Mouse (Mus musculus): ENCODE results near the gene Keap1. TPM values are rescaled to one million over a fixed set of nuclear protein-coding genes. Genes with fewer than 3 reads are reported as not detected.
"Not testable (repeated sequence)": the region's sequence is repeated elsewhere in the genome, so short reads cannot be mapped to it uniquely, and the experiment has no call there.

Keap1 gene
- polyA plus RNA-seq, 1 experiment from 2014 or later: 34.2 TPM

- WGBS: 23% methylated on average over 19 of the region's 19 CpGs
- H3K27ac ChIP-seq (ENCODE audit: low read depth, low read length): no peak overlapping the region
- ATAC-seq (ENCODE audit: low FRiP score, low TSS enrichment): peak; percentile 51
Observed at GRCm38 (mm10) chr9:21196521-21197433, 42.4 kb downstream of the Keap1 start.

GRCm38 (mm10) chr9:21195736-21196505 lies 43.2 kb downstream of the Keap1 start:
- WGBS: 54% methylated on average over 7 of the region's 7 CpGs
- peaks cover 22% of the 10 kb centered on the region; the same call in 1 of the 2 replicates for H3K4me1 ChIP-seq (ENCODE audit: control insufficient read depth, insufficient read depth, low read length)
- ATAC-seq (ENCODE audit: low FRiP score, low TSS enrichment); H3K27ac ChIP-seq (ENCODE audit: low read depth, low read length); H3K9ac ChIP-seq (ENCODE audit: low read depth, low read length); H3K4me3 ChIP-seq (ENCODE audit: low read length); H3K4me2 ChIP-seq (replicated peaks; ENCODE audit: low read depth, low read length); H3K36me3 ChIP-seq (ENCODE audit: control insufficient read depth, insufficient read depth, low read length); H3K9me3 ChIP-seq (ENCODE audit: control insufficient read depth, low read length); H3K27me3 ChIP-seq (ENCODE audit: control insufficient read depth, insufficient read depth, low read length): not testable (repeated sequence)

More at GRCm38 (mm10) chr9:21196521-21197433, 42.4 kb downstream of the Keap1 start:
- no peaks in the 10 kb centered on the region for H3K27me3 ChIP-seq (ENCODE audit: control insufficient read depth, insufficient read depth, low read length)
- H3K9me3 ChIP-seq (ENCODE audit: control insufficient read depth, low read length): no peaks in the 10 kb centered on the region
- H3K9ac ChIP-seq (ENCODE audit: low read depth, low read length): peak overlapping the region; percentile 61
- H3K4me1 ChIP-seq (ENCODE audit: control insufficient read depth, insufficient read depth, low read length): peaks cover 19% of the 10 kb centered on the region; the same call in 1 of the 2 replicates
- peak overlapping the region; percentile 34 for H3K4me3 ChIP-seq (ENCODE audit: low read length)
- H3K36me3 ChIP-seq (ENCODE audit: control insufficient read depth, insufficient read depth, low read length): no peaks in the 10 kb centered on the region
- H3K4me2 ChIP-seq (replicated peaks; ENCODE audit: low read depth, low read length): peak overlapping the region; percentile 46

- Histone ChIP-seq H3K9ac (ENCODE audit: low read depth, low read length) (no peak overlapping the region), H3K4me3 (ENCODE audit: low read length) (no peak overlapping the region), H3K27me3 (ENCODE audit: control insufficient read depth, insufficient read depth, low read length) (no peaks in the 10 kb centered on the region), H3K27ac (ENCODE audit: low read depth, low read length) (no peak overlapping the region), H3K4me1 (ENCODE audit: control insufficient read depth, insufficient read depth, low read length) (peaks cover 22% of the 10 kb centered on the region; the same call in 1 of the 2 replicates), H3K9me3 (ENCODE audit: control insufficient read depth, low read length) (no peaks in the 10 kb centered on the region), H3K36me3 (ENCODE audit: control insufficient read depth, insufficient read depth, low read length) (no peaks in the 10 kb centered on the region), H3K4me2 (replicated peaks; ENCODE audit: low read depth, low read length) (no peak overlapping the region)
- WGBS: 86% methylated on average over 4 of the region's 4 CpGs
- ATAC-seq (ENCODE audit: low FRiP score, low TSS enrichment): no peak
Observed at GRCm38 (mm10) chr9:21194787-21195493, 44.2 kb downstream of the Keap1 start.

GRCm38 (mm10) chr9:21193786-21194185 lies 45.4 kb downstream of the Keap1 start:
- Histone ChIP-seq H3K27me3 (ENCODE audit: control insufficient read depth, insufficient read depth, low read length) (no peaks in the 10 kb centered on the region), H3K4me1 (ENCODE audit: control insufficient read depth, insufficient read depth, low read length) (peaks cover 22% of the 10 kb centered on the region; the same call in 1 of the 2 replicates), H3K9me3 (ENCODE audit: control insufficient read depth, low read length) (no peaks in the 10 kb centered on the region), H3K9ac (ENCODE audit: low read depth, low read length) (no peak overlapping the region), H3K4me3 (ENCODE audit: low read length) (no peak overlapping the region), H3K4me2 (replicated peaks; ENCODE audit: low read depth, low read length) (no peak overlapping the region), H3K27ac (ENCODE audit: low read depth, low read length) (no peak overlapping the region), H3K36me3 (ENCODE audit: control insufficient read depth, insufficient read depth, low read length) (no peaks in the 10 kb centered on the region)
- no peak for ATAC-seq (ENCODE audit: low FRiP score, low TSS enrichment)
- 78% methylated on average over 3 of the region's 3 CpGs for WGBS

GRCm38 (mm10) chr9:21190670-21191069 lies 48.5 kb downstream of the Keap1 start:
- Histone ChIP-seq H3K9me3 (ENCODE audit: control insufficient read depth, low read length) (no peaks in the 10 kb centered on the region), H3K4me1 (ENCODE audit: control insufficient read depth, insufficient read depth, low read length) (peaks cover 4% of the 10 kb centered on the region; the same call in 1 of the 2 replicates), H3K36me3 (ENCODE audit: control insufficient read depth, insufficient read depth, low read length) (no peaks in the 10 kb centered on the region), H3K27ac (ENCODE audit: low read depth, low read length) (no peak overlapping the region), H3K4me2 (replicated peaks; ENCODE audit: low read depth, low read length) (no peak overlapping the region), H3K27me3 (ENCODE audit: control insufficient read depth, insufficient read depth, low read length) (no peaks in the 10 kb centered on the region), H3K4me3 (ENCODE audit: low read length) (no peak overlapping the region), H3K9ac (ENCODE audit: low read depth, low read length) (no peak overlapping the region)
- no peak for ATAC-seq (ENCODE audit: low FRiP score, low TSS enrichment)
- 86% methylated on average over 3 of the region's 3 CpGs for WGBS

- no peak overlapping the region for H3K4me3 ChIP-seq (ENCODE audit: low read length)
- no peaks in the 10 kb centered on the region for H3K36me3 ChIP-seq (ENCODE audit: control insufficient read depth, insufficient read depth, low read length)
- no peak overlapping the region for H3K9ac ChIP-seq (ENCODE audit: low read depth, low read length)
- H3K27me3 ChIP-seq (ENCODE audit: control insufficient read depth, insufficient read depth, low read length): no peaks in the 10 kb centered on the region
- ATAC-seq (ENCODE audit: low FRiP score, low TSS enrichment): no peak
- no peak overlapping the region for H3K27ac ChIP-seq (ENCODE audit: low read depth, low read length)
- WGBS: 51% methylated on average over 7 of the region's 7 CpGs
- H3K4me1 ChIP-seq (ENCODE audit: control insufficient read depth, insufficient read depth, low read length): 0 out of 2 replicates have a peak, but pooled peaks cover 4% of the 10 kb centered on the region
- H3K9me3 ChIP-seq (ENCODE audit: control insufficient read depth, low read length): no peaks in the 10 kb centered on the region
- H3K4me2 ChIP-seq (replicated peaks; ENCODE audit: low read depth, low read length): no peak overlapping the region
Observed at GRCm38 (mm10) chr9:21189905-21190304, 49.3 kb downstream of the Keap1 start.

- Histone ChIP-seq H3K9ac (ENCODE audit: low read depth, low read length) (no peak overlapping the region), H3K4me2 (replicated peaks; ENCODE audit: low read depth, low read length) (no peak overlapping the region), H3K27me3 (ENCODE audit: control insufficient read depth, insufficient read depth, low read length) (peaks cover 4% of the 10 kb centered on the region; the same call in 1 of the 2 replicates), H3K36me3 (ENCODE audit: control insufficient read depth, insufficient read depth, low read length) (no peaks in the 10 kb centered on the region), H3K4me3 (ENCODE audit: low read length) (no peak overlapping the region), H3K27ac (ENCODE audit: low read depth, low read length) (no peak overlapping the region), H3K9me3 (ENCODE audit: control insufficient read depth, low read length) (no peaks in the 10 kb centered on the region), H3K4me1 (ENCODE audit: control insufficient read depth, insufficient read depth, low read length) (0 out of 2 replicates have a peak, but pooled peaks cover 19% of the 10 kb centered on the region)
- WGBS: 91% methylated on average over 5 of the region's 5 CpGs
- ATAC-seq (ENCODE audit: low FRiP score, low TSS enrichment): no peak
Observed at GRCm38 (mm10) chr9:21185436-21185835, 53.7 kb downstream of the Keap1 start.

- 32% methylated on average over 2 of the region's 2 CpGs for WGBS
- peaks cover 4% of the 10 kb centered on the region; the same call in 1 of the 2 replicates for H3K27me3 ChIP-seq (ENCODE audit: control insufficient read depth, insufficient read depth, low read length)
- H3K36me3 ChIP-seq (ENCODE audit: control insufficient read depth, insufficient read depth, low read length): no peaks in the 10 kb centered on the region
- no peak overlapping the region for H3K27ac ChIP-seq (ENCODE audit: low read depth, low read length)
- no peaks in the 10 kb centered on the region for H3K9me3 ChIP-seq (ENCODE audit: control insufficient read depth, low read length)
- H3K4me1 ChIP-seq (ENCODE audit: control insufficient read depth, insufficient read depth, low read length): 0 out of 2 replicates have a peak, but pooled peaks cover 19% of the 10 kb centered on the region
- ATAC-seq (ENCODE audit: low FRiP score, low TSS enrichment): no peak
- H3K4me2 ChIP-seq (replicated peaks; ENCODE audit: low read depth, low read length): no peak overlapping the region; the same call in 1 of the 2 replicates
- peak overlapping the region; percentile 42; the same call in 1 of the 2 replicates for H3K9ac ChIP-seq (ENCODE audit: low read depth, low read length)
- H3K4me3 ChIP-seq (ENCODE audit: low read length): peak overlapping the region; percentile 39; the same call in 1 of the 2 replicates
Observed at GRCm38 (mm10) chr9:21184733-21185132, 54.4 kb downstream of the Keap1 start.
